Comparison of ENCODE assay signal across 10 mouse cellular contexts in genomic region chr3:102012076-102012610, GRCm38 (mm10). TPM values are rescaled to one million over a fixed set of nuclear protein-coding genes. Genes with fewer than 3 reads are reported as not detected.
A peak's percentile ranks its signal among the peaks of the same experiment; 100 is the strongest.
DNase-seq lines count a peak whose midpoint lies in the region; ATAC-seq lines count a peak whose summit lies in the region.
"Had no signal": no experiment of that assay in that cellular context is flagged by ENCODE, and none has a peak within 500 bp of the region (broad histone marks: within the 10 kb centered on the region; RNA-seq: fewer than 3 reads in every experiment).

No protein-coding gene starts in this region.

- H3K9ac ChIP-seq in kidney, embryonic 16.5 days (replicated peaks; ENCODE audit: low read length), result no peak overlapping the region; the same call in 1 of the 2 replicates
- peak overlapping the region; percentile 92 for H3K9ac ChIP-seq in hindbrain, embryonic 11.5 days (ENCODE audit: low read depth, low read length)
- H3K9ac ChIP-seq in midbrain, embryonic 16.5 days (ENCODE audit: low read depth, low read length), result peak overlapping the region; percentile 62

- H3K9me3 ChIP-seq in kidney, embryonic 16.5 days (ENCODE audit: low read length), result no peaks in the 10 kb centered on the region
- H3K9me3 ChIP-seq in hindbrain, embryonic 11.5 days (ENCODE audit: control insufficient read depth, low read length), result no peaks in the 10 kb centered on the region
- H3K9me3 ChIP-seq in midbrain, embryonic 16.5 days (replicated peaks; ENCODE audit: control insufficient read depth, low read length, poor library complexity, severe bottlenecking), result no peaks in the 10 kb centered on the region

- H3K36me3 ChIP-seq in kidney, embryonic 16.5 days (ENCODE audit: insufficient read depth, low read length), result no peaks in the 10 kb centered on the region
- no peaks in the 10 kb centered on the region for H3K36me3 ChIP-seq in hindbrain, embryonic 11.5 days (ENCODE audit: control insufficient read depth, insufficient read depth, low read length)
- no peaks in the 10 kb centered on the region for H3K36me3 ChIP-seq in midbrain, embryonic 16.5 days (ENCODE audit: control insufficient read depth, insufficient read depth, low read length)

- no peak overlapping the region for H3K27ac ChIP-seq in kidney, embryonic 16.5 days (ENCODE audit: low read length)
- peak overlapping the region; percentile 99 for H3K27ac ChIP-seq in hindbrain, embryonic 11.5 days (ENCODE audit: low read depth, low read length)
- H3K27ac ChIP-seq in midbrain, embryonic 16.5 days (ENCODE audit: low read length), result peak overlapping the region; percentile 93
- H3K27ac ChIP-seq: heart, adult 2 months had no signal

- H3K4me3 ChIP-seq in kidney, embryonic 16.5 days (ENCODE audit: low read length), result peak overlapping the region; percentile 40
- peak overlapping the region; percentile 57 for H3K4me3 ChIP-seq in hindbrain, embryonic 11.5 days (ENCODE audit: low read depth, low read length)
- H3K4me3 ChIP-seq in midbrain, embryonic 16.5 days (ENCODE audit: low read depth, low read length), result peak overlapping the region; percentile 48

- DNase-seq in kidney, adult 8-10 months, result no peak
- DNase-seq in cerebellum, adult 9-10 months, result peak; percentile 60
- DNase-seq in hindbrain, embryonic 11.5 days (ENCODE audit: low spot score), result peak; percentile 77
- no peak for DNase-seq in yolk sac, embryonic 10.5 days (ENCODE audit: low spot score)
- no peak for DNase-seq in layer of hippocampus, adult 9-10 months (ENCODE audit: low spot score)

- peak overlapping the region; percentile 51 for H3K4me2 ChIP-seq in kidney, embryonic 16.5 days (replicated peaks; ENCODE audit: low read depth, low read length)
- peak overlapping the region; percentile 59 for H3K4me2 ChIP-seq in hindbrain, embryonic 11.5 days (replicated peaks; ENCODE audit: low read depth, low read length)
- peak overlapping the region; percentile 78 for H3K4me2 ChIP-seq in midbrain, embryonic 16.5 days (ENCODE audit: low read length)

- WGBS in kidney, embryonic 16.5 days, result 5% methylated on average over 23 of the region's 23 CpGs
- WGBS in hindbrain, embryonic 11.5 days, result 2% methylated on average over 23 of the region's 23 CpGs
- 2% methylated on average over 23 of the region's 23 CpGs for WGBS in midbrain, embryonic 16.5 days

- ATAC-seq in kidney, embryonic 16.5 days (ENCODE audit: low FRiP score, low TSS enrichment), result peak; percentile 23; the same call in 1 of the 2 replicates
- ATAC-seq in hindbrain, embryonic 11.5 days (ENCODE audit: low FRiP score), result peak; percentile 68
- peak; percentile 26 for ATAC-seq in midbrain, embryonic 16.5 days
- no peak for ATAC-seq in monocyte, adult 5-6 weeks (replicated peaks; ENCODE audit: insufficient number of reproducible peaks, low FRiP score, low TSS enrichment, poor library complexity, severe bottlenecking)
- ATAC-seq: Patski had no signal

- H3K4me1 ChIP-seq in kidney, embryonic 16.5 days (ENCODE audit: insufficient read depth, low read length), result peaks cover 19% of the 10 kb centered on the region
- H3K4me1 ChIP-seq in hindbrain, embryonic 11.5 days (replicated peaks; ENCODE audit: control insufficient read depth, insufficient read depth, low read length), result no peaks in the 10 kb centered on the region; the same call in 1 of the 2 replicates
- peaks cover 4% of the 10 kb centered on the region; the same call in 1 of the 2 replicates for H3K4me1 ChIP-seq in midbrain, embryonic 16.5 days (ENCODE audit: control insufficient read depth, insufficient read depth, low read length)

- H3K27me3 ChIP-seq in kidney, embryonic 16.5 days (ENCODE audit: insufficient read depth, low read length), result peaks cover 81% of the 10 kb centered on the region
- peaks cover 23% of the 10 kb centered on the region for H3K27me3 ChIP-seq in hindbrain, embryonic 11.5 days (ENCODE audit: control insufficient read depth, insufficient read depth, low read length)
- peaks cover 5% of the 10 kb centered on the region for H3K27me3 ChIP-seq in midbrain, embryonic 16.5 days (ENCODE audit: control insufficient read depth, insufficient read depth, low read depth, low read length)

RNA-seq across cellular contexts. Expression of gene Nhlh2, which starts 2.3 kb away (rescaled TPM):
- 0.06 TPM in 1 of 2 replicates, not detected in the other for polyA plus RNA-seq in kidney, embryonic 16.5 days (2015; fragmentation: Nextera tagmentation; extraction: Ambion mirVana)
- polyA plus RNA-seq in hindbrain, embryonic 11.5 days (2014; fragmentation: Nextera tagmentation; extraction: Ambion mirVana), result 173 and 196 TPM in 2 replicates
- 27.2 and 49.6 TPM in 2 replicates for polyA plus RNA-seq in midbrain, embryonic 16.5 days (2015; fragmentation: Nextera tagmentation; extraction: Ambion mirVana)
- not detected in 3 replicates for total RNA-seq in monocyte, adult 5-6 weeks (2017)
- total RNA-seq: heart, adult 2 months had no signal
- polyA plus RNA-seq: heart, adult 2 months; Patski had no signal

Comparison
In these comparisons a context has a peak if more than half of its experiments do, and no peak if none do; other contexts are left out.
1. DNase-seq: peak in cerebellum, adult 9-10 months (single experiment) and hindbrain, embryonic 11.5 days (single experiment); none in kidney, adult 8-10 months (0 of 2), yolk sac, embryonic 10.5 days (single experiment) and layer of hippocampus, adult 9-10 months (single experiment).
2. RNA of gene Nhlh2, which starts 2.3 kb away (polyA plus RNA-seq): 173 to 196 TPM in hindbrain, embryonic 11.5 days and 27.2 to 49.6 TPM in midbrain, embryonic 16.5 days; 0.06 TPM in kidney, embryonic 16.5 days; every median in the first group is over 10 times any median in the second.
3. Peak in every context shown above with its lines, with median percentiles within 50 percentile points of each other: H3K4me2 ChIP-seq and H3K4me3 ChIP-seq.